Mouse (Mus musculus) CD4-positive, CD25-positive, alpha-beta regulatory T cell, adult 9 weeks (primary cell): ENCODE data around the gene Scube3. TPM values are rescaled to one million over a fixed set of nuclear protein-coding genes. Genes with fewer than 3 reads are reported as not detected.

Source experiments
- polyA plus RNA-seq: library from polyadenylated mRNA; unstranded; fragments of 100-300 nt; shearing (Covaris generic); gene quantifications from one replicate; pipeline ENCODE4 v1.2.1, GENCODE M21; 2017

Gene Scube3
- not detected for polyA plus RNA-seq

GRCm38 (mm10) chr17:28141771-28142699, at the start of gene Scube3:
Scube3 (plus strand) TSS chr17:28142141.

GRCm38 (mm10) chr17:28176775-28177539, 35.0 kb downstream of the Scube3 start, which contains the start of gene Zfp523:
Zfp523 (plus strand) TSS chr17:28177129.

GRCm38 (mm10) chr17:28207591-28208313, 65.8 kb downstream of the Scube3 start, which contains the start of gene Def6:
Def6 (plus strand) TSS chr17:28207778.

Other genes with a start within 250 kb of the Scube3 start
- gene Anks1, start 232.8 kb upstream of the Scube3 start, polyA plus RNA-seq, result 5.0 TPM
- gene Taf11, start 232.3 kb upstream of the Scube3 start, polyA plus RNA-seq, result 52.3 TPM
- gene Tcp11, start 61.5 kb upstream of the Scube3 start, polyA plus RNA-seq, result 0.94 TPM
- gene Zfp523, start 35.0 kb downstream of the Scube3 start, polyA plus RNA-seq, result 4.6 TPM
- 127 TPM for gene Def6, start 65.6 kb downstream of the Scube3 start, polyA plus RNA-seq
- gene Ppard, start 90.6 kb downstream of the Scube3 start, polyA plus RNA-seq, result 3.2 TPM
- 5.4 TPM for gene Fance, start 171.4 kb downstream of the Scube3 start, polyA plus RNA-seq
- 597 TPM for gene Rpl10a, start 186.3 kb downstream of the Scube3 start, polyA plus RNA-seq
- gene Tead3, start 208.7 kb downstream of the Scube3 start, polyA plus RNA-seq, result not detected
- gene Tulp1, start 223.1 kb downstream of the Scube3 start, polyA plus RNA-seq, result not detected